Mouse (Mus musculus) small intestine, adult 2 months (tissue): ENCODE measurements around the gene Arl16. TPM values are rescaled to one million over a fixed set of nuclear protein-coding genes. Genes with fewer than 3 reads are reported as not detected.

ENCODE experiments used
- H3K27ac ChIP-seq: fragments of 200-500 bp; 2 replicates; pipeline ENCODE4 v1.5.1; 2012; ENCODE audit warnings: low read depth, low read length, control low read depth, inconsistent platforms; ENCODE audit not compliant: insufficient read depth
- H3K27me3 ChIP-seq: fragments of 200-500 bp; 2 replicates; pipeline ENCODE4 v1.6.1; 2012; ENCODE audit warnings: mild to moderate bottlenecking, moderate library complexity, low read length, inconsistent platforms; ENCODE audit not compliant: control insufficient read depth, insufficient read depth
- H3K36me3 ChIP-seq: fragments of 200-500 bp; 2 replicates; pipeline ENCODE4 v1.6.1; 2012; ENCODE audit warnings: mild to moderate bottlenecking, low read length, control low read depth, inconsistent platforms; ENCODE audit not compliant: control insufficient read depth, insufficient read depth
- H3K4me1 ChIP-seq: fragments of 200-500 bp; 2 replicates; pipeline ENCODE4 v1.6.1; 2012; ENCODE audit warnings: low read length, inconsistent platforms, mixed read lengths; ENCODE audit not compliant: control insufficient read depth, insufficient read depth, insufficient read length
- H3K4me3 ChIP-seq: fragments of 200-500 bp; 2 replicates; pipeline ENCODE4 v1.5.1; 2012; ENCODE audit warnings: low read depth, mild to moderate bottlenecking, control low read depth, inconsistent platforms, low read length, moderate library complexity
- CTCF ChIP-seq: fragments of 200-500 bp; IDR thresholded peaks from 2 replicates; pipeline ENCODE4 v1.5.1; 2012; ENCODE audit warnings: low read depth, mild to moderate bottlenecking, control low read depth, inconsistent platforms, low read length, moderate library complexity, mixed read lengths; ENCODE audit not compliant: insufficient replicate concordance, insufficient read length; ENCODE audit errors: extremely low read depth
- POLR2A ChIP-seq: fragments of 200-500 bp; IDR thresholded peaks from 2 replicates; pipeline ENCODE4 v1.6.1; 2012; ENCODE audit warnings: low read depth, mild to moderate bottlenecking, control low read depth, inconsistent platforms, low read length, moderate library complexity
- WGBS: fragments of 180-500 bp; shearing (Covaris S2); methylation state at CpG from one replicate; pipeline ENCODE4 v1.1.7; 2018; 5-methylcytosine and 5-hydroxymethylcytosine counted together
- polyA plus RNA-seq: library from polyadenylated mRNA; depleted of rRNA; stranded (reverse); fragments of >200 nt; gene quantifications from 2 replicates; pipeline ENCODE4 v1.2.3, GENCODE M21; 2012

Arl16 gene
- polyA plus RNA-seq, 1 experiment: 15.4 TPM

- TF ChIP-seq POLR2A: no peak
- TF ChIP-seq CTCF: no peak
- H3K4me3 ChIP-seq: no peak overlapping the region
- H3K36me3 ChIP-seq: no peaks in the 10 kb centered on the region
- H3K27me3 ChIP-seq: no peaks in the 10 kb centered on the region
- H3K4me1 ChIP-seq: 0 out of 2 replicates have a peak, but pooled peaks cover 2% of the 10 kb centered on the region
- no peak overlapping the region for H3K27ac ChIP-seq
- 84% methylated on average over 7 of the region's 7 CpGs for WGBS
Measured at GRCm38 (mm10) chr11:120447179-120447578, 20.2 kb downstream of the Arl16 start.

GRCm38 (mm10) chr11:120445475-120445874 is 21.9 kb downstream of the Arl16 start:
- Histone ChIP-seq H3K27me3 (no peaks in the 10 kb centered on the region), H3K4me3 (no peak overlapping the region), H3K36me3 (no peaks in the 10 kb centered on the region), H3K4me1 (0 out of 2 replicates have a peak, but pooled peaks cover 2% of the 10 kb centered on the region), H3K27ac (no peak overlapping the region)
- WGBS: 64% methylated on average over 3 of the region's 3 CpGs
- TF ChIP-seq CTCF (no peak), POLR2A (no peak)

GRCm38 (mm10) chr11:120444106-120444505 is 23.3 kb downstream of the Arl16 start:
- H3K27me3 ChIP-seq: no peaks in the 10 kb centered on the region
- 0 out of 2 replicates have a peak, but pooled peaks cover 2% of the 10 kb centered on the region for H3K4me1 ChIP-seq
- TF ChIP-seq POLR2A (no peak), CTCF (no peak)
- H3K4me3 ChIP-seq: no peak overlapping the region
- H3K27ac ChIP-seq: no peak overlapping the region
- 79% methylated on average over 6 of the region's 6 CpGs for WGBS
- H3K36me3 ChIP-seq: no peaks in the 10 kb centered on the region

GRCm38 (mm10) chr11:120442765-120443280 is 24.6 kb downstream of the Arl16 start:
- no peak overlapping the region for H3K27ac ChIP-seq
- H3K27me3 ChIP-seq: no peaks in the 10 kb centered on the region
- no peaks in the 10 kb centered on the region for H3K36me3 ChIP-seq
- H3K4me3 ChIP-seq: no peak overlapping the region
- TF ChIP-seq POLR2A (no peak), CTCF (no peak)
- no peaks in the 10 kb centered on the region; the same call in 1 of the 2 replicates for H3K4me1 ChIP-seq
- 82% methylated on average over 3 of the region's 3 CpGs for WGBS

- Histone ChIP-seq H3K36me3 (no peaks in the 10 kb centered on the region), H3K27ac (no peak within 1 kb of the TSS), H3K4me1 (no peaks in the 10 kb centered on the region; the same call in 1 of the 2 replicates), H3K4me3 (no peak within 1 kb of the TSS), H3K27me3 (no peaks in the 10 kb centered on the region)
- WGBS: 90% methylated on average over 3 of the region's 3 CpGs
- TF ChIP-seq POLR2A (no peak), CTCF (no peak)
Measured at GRCm38 (mm10) chr11:120442344-120442743, 25.1 kb downstream of the Arl16 start, which contains the start of gene Tspan10. Tspan10 (plus strand) TSS chr11:120442644.

DNA sequence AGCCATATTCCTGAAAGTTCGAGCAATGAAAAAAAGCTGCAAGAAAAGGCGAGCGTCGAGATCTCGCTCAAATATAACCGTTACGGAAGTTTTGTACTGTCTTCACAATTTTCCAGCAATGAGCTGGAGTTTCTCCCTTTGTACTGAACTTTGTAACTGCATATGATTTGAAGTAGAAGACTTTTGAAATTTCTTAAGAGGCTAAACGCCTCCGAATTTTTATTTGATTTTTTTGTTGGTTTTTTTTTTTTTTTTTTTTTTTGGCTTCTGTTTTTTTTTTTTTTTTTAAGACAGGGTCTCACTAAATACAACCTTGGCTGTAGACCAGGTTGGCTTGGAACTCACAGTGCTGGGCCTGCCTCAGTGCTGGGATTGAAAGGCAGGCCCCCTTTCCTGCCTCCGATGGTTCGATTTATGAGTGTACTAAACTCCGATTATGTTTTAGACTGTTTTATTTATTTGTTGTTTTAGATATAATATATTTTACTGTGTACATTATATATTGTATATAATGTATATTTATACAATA is 29.5 kb downstream of the Arl16 start:
- H3K4me3 ChIP-seq: peak overlapping the region; percentile 92
- no peak for TF ChIP-seq CTCF
- no peak for TF ChIP-seq POLR2A
- 23% methylated on average over 12 of the region's 12 CpGs for WGBS
- peaks cover 10% of the 10 kb centered on the region for H3K36me3 ChIP-seq
- H3K4me1 ChIP-seq: peaks cover 4% of the 10 kb centered on the region
- H3K27me3 ChIP-seq: no peaks in the 10 kb centered on the region
- H3K27ac ChIP-seq: no peak overlapping the region

- no peak for TF ChIP-seq CTCF
- peak; percentile 79; the same call in 1 of the 2 replicates for TF ChIP-seq POLR2A
- Histone ChIP-seq H3K27me3 (no peaks in the 10 kb centered on the region), H3K4me1 (peaks cover 4% of the 10 kb centered on the region), H3K27ac (peak within 1 kb of the TSS; percentile 54), H3K4me3 (peak within 1 kb of the TSS; percentile 92), H3K36me3 (peaks cover 16% of the 10 kb centered on the region)
- WGBS: 1% methylated on average over 77 of the region's 77 CpGs
Measured at GRCm38 (mm10) chr11:120437152-120437856, 30.1 kb downstream of the Arl16 start, which contains the start of gene Nploc4. Nploc4 (minus strand) TSS chr11:120437708.
